Mouse (Mus musculus) liver, adult 2 months (tissue): ENCODE results near the gene Lhpp. TPM values are rescaled to one million over a fixed set of nuclear protein-coding genes. Genes with fewer than 3 reads are reported as not detected.

ENCODE experiments used
- DNase-seq: peaks from one replicate; pipeline ENCODE4 v3.0.0-alpha.2; 2011; ENCODE audit warnings: low read depth, low spot score; ENCODE audit errors: extremely low read depth
- H3K27ac ChIP-seq: fragments of 200-500 bp; replicated peaks from 2 replicates; pipeline ENCODE4 v1.5.1; 2012; ENCODE audit warnings: low read depth, mild to moderate bottlenecking, control low read depth, inconsistent platforms, low read length; ENCODE audit not compliant: insufficient read depth
- H3K27me3 ChIP-seq: fragments of 200-500 bp; 2 replicates; pipeline ENCODE4 v1.6.1; 2012; ENCODE audit warnings: mild to moderate bottlenecking, moderate library complexity, low read length, inconsistent platforms; ENCODE audit not compliant: control insufficient read depth, insufficient read depth
- H3K36me3 ChIP-seq: fragments of 200-500 bp; 2 replicates; pipeline ENCODE4 v1.6.1; 2012; ENCODE audit warnings: low read length, inconsistent platforms; ENCODE audit not compliant: control insufficient read depth, insufficient read depth
- H3K4me1 ChIP-seq: fragments of 200-500 bp; 2 replicates; pipeline ENCODE4 v1.6.1; 2011; ENCODE audit warnings: low read length; ENCODE audit not compliant: control insufficient read depth, insufficient read depth
- H3K4me3 ChIP-seq: fragments of 200-500 bp; 2 replicates; pipeline ENCODE4 v1.5.1; 2011; ENCODE audit warnings: low read depth, mild to moderate bottlenecking, control low read depth, low read length, moderate library complexity; ENCODE audit not compliant: insufficient read depth
- H3K79me2 ChIP-seq: fragments of 200-500 bp; 2 replicates; pipeline ENCODE4 v1.6.1; 2012; ENCODE audit warnings: inconsistent platforms, mild to moderate bottlenecking, low read length, moderate library complexity; ENCODE audit not compliant: control insufficient read depth, insufficient read depth
- H3K9ac ChIP-seq: fragments of 200-500 bp; 2 replicates; pipeline ENCODE4 v1.6.1; 2012; ENCODE audit warnings: low read depth, mild to moderate bottlenecking, control low read depth, inconsistent platforms, low read length
- CTCF ChIP-seq: fragments of 200-500 bp; IDR thresholded peaks from 2 replicates; pipeline ENCODE4 v1.5.1; 2011; ENCODE audit warnings: low read depth, low read length, control low read depth
- POLR2A ChIP-seq: fragments of 200-500 bp; IDR thresholded peaks from 2 replicates; pipeline ENCODE4 v1.6.1; 2011; ENCODE audit warnings: low read length, control low read depth; ENCODE audit not compliant: insufficient read depth; ENCODE audit errors: extremely low read depth
- WGBS: fragments of 180-500 bp; shearing (Covaris S2); methylation state at CpG from one replicate; pipeline ENCODE4 v1.1.7; 2018; 5-methylcytosine and 5-hydroxymethylcytosine counted together
- polyA plus RNA-seq: library from polyadenylated mRNA; depleted of rRNA; stranded (reverse); fragments of >200 nt; gene quantifications from 2 replicates; pipeline ENCODE4 v1.2.3, GENCODE M21; 2012
- total RNA-seq: library from RNA; depleted of rRNA; stranded (reverse); fragments of >200 nt; gene quantifications from 2 replicates; pipeline ENCODE4 v1.2.3, GENCODE M21; 2014

Gene Lhpp
- total and polyA plus RNA-seq, 2 experiments: 60.2 to 137 TPM

GRCm38 (mm10) chr7:132699639-132700038, 89.2 kb downstream of the Lhpp start:
- H3K4me3 ChIP-seq: no peak overlapping the region
- H3K36me3 ChIP-seq: no peaks in the 10 kb centered on the region
- H3K27me3 ChIP-seq: no peaks in the 10 kb centered on the region
- no peak for TF ChIP-seq POLR2A
- TF ChIP-seq CTCF: no peak
- peaks cover 11% of the 10 kb centered on the region for H3K4me1 ChIP-seq
- H3K79me2 ChIP-seq: no peaks in the 10 kb centered on the region
- no peak overlapping the region for H3K27ac ChIP-seq
- DNase-seq: no peak
- H3K9ac ChIP-seq: no peak overlapping the region

DNA sequence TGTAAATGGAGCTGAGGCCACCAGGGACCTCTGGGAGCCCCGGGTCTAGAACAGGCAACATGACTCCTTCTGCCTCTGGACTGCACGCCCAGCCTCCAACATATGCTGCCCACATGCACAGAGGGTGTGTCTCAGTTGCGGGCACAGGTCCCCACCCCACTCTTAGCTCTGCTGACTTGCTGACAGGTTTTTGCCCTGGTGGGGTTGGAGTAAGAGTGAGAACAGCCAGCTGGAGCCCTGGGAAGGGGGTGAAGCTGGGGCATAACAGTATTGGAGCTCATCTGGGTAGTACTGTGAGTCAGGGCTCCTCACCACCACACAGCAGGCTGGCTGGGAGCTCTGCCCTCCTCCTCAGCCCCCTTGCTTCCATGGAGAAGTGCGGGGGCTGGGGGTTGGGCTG, 89.7 kb downstream of the Lhpp start:
- no peak for DNase-seq
- H3K27me3 ChIP-seq: no peaks in the 10 kb centered on the region
- 85% methylated on average over 4 of the region's 4 CpGs for WGBS

DNA sequence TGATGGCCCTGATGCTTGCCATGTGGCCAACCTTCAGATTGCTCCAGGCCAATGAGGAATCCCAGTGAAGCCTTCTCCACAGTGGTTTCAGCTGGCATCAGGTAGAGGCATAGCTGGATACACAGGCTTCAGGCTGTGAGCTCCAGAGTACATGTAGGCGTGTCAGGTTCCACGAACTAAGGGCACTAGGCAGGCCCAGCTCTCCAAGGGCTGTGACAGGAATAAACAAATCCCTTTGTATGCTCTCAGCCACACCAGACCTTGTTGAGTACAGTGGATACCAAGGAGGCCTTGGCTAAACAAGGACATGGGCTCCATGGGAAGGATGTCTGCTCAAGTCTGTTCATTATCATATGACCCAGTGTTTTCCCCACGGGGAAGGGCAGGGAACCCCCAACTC, 91.0 kb downstream of the Lhpp start:
- Histone ChIP-seq H3K4me3 (no peak overlapping the region), H3K27me3 (no peaks in the 10 kb centered on the region), H3K9ac (no peak overlapping the region), H3K36me3 (no peaks in the 10 kb centered on the region), H3K4me1 (peaks cover 11% of the 10 kb centered on the region), H3K27ac (no peak overlapping the region), H3K79me2 (no peaks in the 10 kb centered on the region)
- DNase-seq: no peak
- WGBS: 69% methylated on average over 3 of the region's 3 CpGs
- TF ChIP-seq POLR2A (no peak), CTCF (no peak)

More for the DNA sequence above, 89.7 kb downstream of the Lhpp start:
- Histone ChIP-seq H3K27ac (no peak overlapping the region), H3K36me3 (no peaks in the 10 kb centered on the region), H3K4me1 (peaks cover 11% of the 10 kb centered on the region), H3K79me2 (no peaks in the 10 kb centered on the region), H3K4me3 (no peak overlapping the region), H3K9ac (no peak overlapping the region)
- TF ChIP-seq CTCF: no peak
- no peak for TF ChIP-seq POLR2A

DNA sequence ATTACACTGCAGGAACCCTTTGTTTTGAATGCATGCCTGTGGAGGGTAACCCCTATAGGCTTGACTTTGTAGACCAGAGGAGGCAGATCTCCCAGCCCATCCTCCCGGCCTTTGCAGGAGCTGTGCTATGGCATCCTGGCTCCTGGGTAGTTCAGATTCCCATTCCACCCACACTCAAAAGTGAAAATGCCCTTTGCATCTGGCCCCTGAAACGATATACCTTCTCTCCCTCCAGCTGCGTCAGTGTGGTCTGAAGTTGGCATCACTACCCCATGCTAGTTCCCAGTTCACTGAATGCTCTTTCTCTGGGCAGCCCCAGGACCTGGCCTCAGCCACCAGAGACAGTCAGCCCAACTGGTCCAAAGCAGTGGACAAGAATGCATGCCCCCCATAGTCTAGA, 91.6 kb downstream of the Lhpp start:
- no peak for DNase-seq
- Histone ChIP-seq H3K9ac (no peak overlapping the region), H3K4me3 (no peak overlapping the region), H3K79me2 (no peaks in the 10 kb centered on the region), H3K27me3 (no peaks in the 10 kb centered on the region), H3K36me3 (no peaks in the 10 kb centered on the region), H3K4me1 (peaks cover 11% of the 10 kb centered on the region), H3K27ac (no peak overlapping the region)
- TF ChIP-seq CTCF (no peak), POLR2A (no peak)
- WGBS: 95% methylated on average over 3 of the region's 3 CpGs

GRCm38 (mm10) chr7:132702492-132703070, 92.1 kb downstream of the Lhpp start:
- no peak for DNase-seq
- TF ChIP-seq POLR2A: no peak
- no peak for TF ChIP-seq CTCF
- H3K9ac ChIP-seq: no peak overlapping the region
- WGBS: 92% methylated on average over 5 of the region's 5 CpGs
- H3K36me3 ChIP-seq: no peaks in the 10 kb centered on the region
- H3K27me3 ChIP-seq: no peaks in the 10 kb centered on the region
- H3K27ac ChIP-seq: no peak overlapping the region
- H3K4me3 ChIP-seq: no peak overlapping the region
- no peaks in the 10 kb centered on the region for H3K79me2 ChIP-seq
- H3K4me1 ChIP-seq: peaks cover 11% of the 10 kb centered on the region

- H3K9ac ChIP-seq: no peak overlapping the region
- 63% methylated on average over 9 of the region's 9 CpGs for WGBS
- H3K4me1 ChIP-seq: peaks cover 11% of the 10 kb centered on the region
- no peaks in the 10 kb centered on the region for H3K79me2 ChIP-seq
- H3K27me3 ChIP-seq: no peaks in the 10 kb centered on the region
- peak; percentile 90 for DNase-seq
- TF ChIP-seq POLR2A (no peak), CTCF (no peak)
- H3K36me3 ChIP-seq: no peaks in the 10 kb centered on the region
- peak overlapping the region; percentile 21; the same call in 1 of the 2 replicates for H3K27ac ChIP-seq
- no peak overlapping the region for H3K4me3 ChIP-seq
These were observed 93.3 kb downstream of the Lhpp start for GRCm38 (mm10) chr7:132703515-132704309.
